Mouse (Mus musculus) spleen, postnatal 4 days (tissue): ENCODE results near the gene Spats2.
"Not testable (repeated sequence)": the region's sequence is repeated elsewhere in the genome, so short reads cannot be mapped to it uniquely, and the experiment has no call there.

Experiments used
- DNase-seq, 2 experiments: peaks; one replicate each; pipeline ENCODE4 v3.0.0; 2022; ENCODE audit warnings: low spot score in 2 of 2

Gene Spats2

GRCm38 (mm10) chr15:99138389-99138788 lies 12.7 kb downstream of the Spats2 start:
- peak; percentile 27 to 60 for DNase-seq

GRCm38 (mm10) chr15:99139669-99140068 lies 14.0 kb downstream of the Spats2 start:
- peak; percentile 38 to 75 for DNase-seq

- DNase-seq = peak in 1 of 2 experiments; percentile 34
These were observed 24.8 kb downstream of the Spats2 start for GRCm38 (mm10) chr15:99150516-99150915.

- DNase-seq = no peak
These were observed 25.6 kb downstream of the Spats2 start for GRCm38 (mm10) chr15:99151324-99151723.

- DNase-seq = no peak
These were observed 27.8 kb downstream of the Spats2 start for GRCm38 (mm10) chr15:99153466-99153865.

- DNase-seq = not testable (repeated sequence)
These were observed 28.8 kb downstream of the Spats2 start for GRCm38 (mm10) chr15:99154515-99154914.

GRCm38 (mm10) chr15:99163512-99164365 lies 38.0 kb downstream of the Spats2 start:
- no peak for DNase-seq

- no peak for DNase-seq
These were observed 46.4 kb downstream of the Spats2 start for GRCm38 (mm10) chr15:99172131-99172530.

GRCm38 (mm10) chr15:99179639-99180038 lies 53.9 kb downstream of the Spats2 start:
- DNase-seq = no peak

GRCm38 (mm10) chr15:99184217-99184914 lies 58.6 kb downstream of the Spats2 start:
- no peak for DNase-seq

GRCm38 (mm10) chr15:99194358-99194757 lies 68.6 kb downstream of the Spats2 start:
- no peak for DNase-seq

GRCm38 (mm10) chr15:99195043-99195442 lies 69.3 kb downstream of the Spats2 start:
- no peak for DNase-seq

GRCm38 (mm10) chr15:99198761-99199160 lies 73.0 kb downstream of the Spats2 start:
- DNase-seq = no peak

GRCm38 (mm10) chr15:99205959-99206358 lies 80.2 kb downstream of the Spats2 start:
- no peak for DNase-seq

- no peak for DNase-seq
These were observed 87.5 kb downstream of the Spats2 start for GRCm38 (mm10) chr15:99213183-99213582.

- peak in 1 of 2 experiments; percentile 56 for DNase-seq
These were observed 89.2 kb downstream of the Spats2 start for GRCm38 (mm10) chr15:99214941-99215340.

GRCm38 (mm10) chr15:99215741-99216463 lies 90.2 kb downstream of the Spats2 start:
- DNase-seq = no peak

GRCm38 (mm10) chr15:99217630-99218029 lies 91.9 kb downstream of the Spats2 start:
- no peak for DNase-seq

- DNase-seq = peak in 1 of 2 experiments; percentile 59
These were observed 95.7 kb downstream of the Spats2 start for GRCm38 (mm10) chr15:99221315-99221952.

GRCm38 (mm10) chr15:99222794-99223584 lies 97.3 kb downstream of the Spats2 start:
- DNase-seq = no peak
